Mouse (Mus musculus): ENCODE data around the gene Slc35b1.
"Not testable (repeated sequence)": the region's sequence is repeated elsewhere in the genome, so short reads cannot be mapped to it uniquely, and the experiment has no call there.

Slc35b1 gene

DNA sequence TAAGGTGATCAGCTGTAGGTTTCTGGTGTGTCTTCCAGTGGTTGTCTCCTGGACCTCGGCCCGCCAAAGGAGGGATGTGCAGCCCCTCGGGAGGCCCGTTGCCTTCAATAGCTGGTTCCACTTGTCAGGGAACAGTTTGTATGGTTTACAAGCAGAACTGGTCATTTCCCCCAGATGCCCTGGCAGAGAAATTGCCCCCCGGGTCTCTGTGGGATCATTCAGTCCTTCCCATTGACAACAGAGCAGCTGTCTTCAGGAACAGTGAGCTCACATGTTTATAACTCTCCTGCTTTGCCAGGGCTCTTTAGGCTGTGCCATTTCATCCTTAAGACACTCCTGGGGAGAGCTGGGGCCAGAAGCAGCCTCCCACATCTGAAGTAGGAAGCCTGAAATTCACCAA is 9.6 kb downstream of the Slc35b1 start:
- DNase-seq (ENCODE audit: low read depth): no peak

DNA sequence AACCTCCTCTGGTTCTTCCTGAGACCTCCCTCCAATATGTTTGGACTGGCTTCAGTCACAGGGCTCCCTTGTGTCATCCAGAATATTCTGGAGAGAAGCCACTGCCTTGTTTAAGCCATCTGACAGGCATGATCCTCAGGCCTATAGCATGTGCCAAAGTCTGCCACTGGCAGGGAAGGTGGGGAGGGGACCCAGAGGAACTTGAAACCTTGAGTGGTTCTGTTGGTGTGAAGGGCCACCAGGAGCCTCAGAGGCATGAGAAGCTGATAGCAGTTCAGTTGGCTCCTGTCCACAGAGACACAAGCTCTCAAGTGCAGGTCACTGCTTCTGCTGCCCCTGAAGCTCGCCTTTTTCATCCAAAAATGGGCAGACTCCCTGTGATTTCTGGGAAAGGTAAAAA is 12.1 kb downstream of the Slc35b1 start:
- DNase-seq (ENCODE audit: low read depth): no peak

GRCm38 (mm10) chr11:95397843-95398835 is 13.6 kb downstream of the Slc35b1 start:
- DNase-seq (ENCODE audit: low read depth): peak; percentile 84

DNA sequence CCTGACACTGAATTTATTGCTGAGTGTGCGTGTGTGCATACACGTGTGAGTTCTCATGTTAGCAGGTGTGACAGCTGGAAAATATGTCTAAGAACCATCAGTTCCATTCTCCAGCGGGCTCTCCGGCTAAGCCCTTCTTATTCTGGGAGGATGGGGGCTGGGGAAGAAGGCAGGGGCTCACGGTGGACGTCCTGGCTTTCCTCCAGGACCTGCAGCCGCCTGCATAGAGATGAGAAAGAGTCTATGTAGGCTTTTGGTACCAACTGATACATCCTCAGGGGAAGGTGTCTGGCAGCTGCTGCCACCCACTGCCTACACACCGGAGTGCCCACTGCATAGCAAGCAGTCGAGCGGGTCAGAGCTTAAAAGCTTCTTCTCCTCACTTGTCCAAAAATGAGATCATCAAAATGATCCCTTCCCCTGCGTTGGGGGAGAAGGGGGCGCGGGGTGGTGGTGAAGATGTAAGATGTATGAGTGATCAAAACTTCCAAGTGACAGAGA is 15.1 kb downstream of the Slc35b1 start:
- no peak for DNase-seq (ENCODE audit: low read depth)

DNA sequence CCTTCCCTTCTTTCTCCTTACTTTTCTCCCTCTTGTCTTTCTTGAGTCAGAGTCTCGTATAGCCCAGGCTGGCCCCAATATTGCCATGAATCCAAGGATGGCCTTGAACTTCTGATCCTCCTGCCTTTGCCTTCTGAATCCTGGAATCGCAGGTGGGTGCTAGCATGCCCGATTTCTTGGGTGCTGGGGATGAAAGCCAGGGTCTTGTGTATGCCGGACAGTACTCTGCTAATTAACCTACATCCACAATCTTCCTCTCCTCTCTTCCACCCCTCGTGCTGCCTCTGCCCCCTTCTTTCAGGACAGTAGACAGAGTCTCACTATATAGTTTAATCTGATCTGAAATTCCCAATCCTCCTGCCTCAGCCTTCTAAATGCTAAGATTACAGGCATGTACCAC is 17.1 kb downstream of the Slc35b1 start:
- no peak for DNase-seq (ENCODE audit: low read depth)

- DNase-seq (ENCODE audit: low read depth): no peak
These were observed 17.7 kb downstream of the Slc35b1 start for GRCm38 (mm10) chr11:95402196-95402595.

DNA sequence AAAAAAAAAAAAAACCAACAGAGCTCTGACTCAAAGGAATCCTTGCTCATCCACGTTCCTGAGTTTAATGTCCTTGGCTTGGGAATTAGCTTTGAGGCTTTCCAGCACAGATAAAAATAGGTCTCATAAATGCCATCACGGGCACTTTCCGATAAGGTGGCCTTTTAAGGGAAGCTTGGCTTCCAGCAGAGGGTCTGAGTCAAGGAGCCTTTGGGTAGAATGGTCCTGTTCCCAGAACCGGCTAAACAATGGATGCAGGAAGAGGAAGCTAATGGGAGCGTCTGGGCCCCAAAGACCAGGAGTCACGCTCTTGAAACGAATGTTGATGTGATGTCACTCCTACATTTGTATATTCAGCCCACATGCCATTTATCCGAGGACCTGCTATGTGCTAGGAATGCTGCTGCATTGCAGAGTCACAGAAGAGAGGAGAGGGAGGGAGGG is 18.2 kb downstream of the Slc35b1 start:
- no peak for DNase-seq (ENCODE audit: low read depth)

DNA sequence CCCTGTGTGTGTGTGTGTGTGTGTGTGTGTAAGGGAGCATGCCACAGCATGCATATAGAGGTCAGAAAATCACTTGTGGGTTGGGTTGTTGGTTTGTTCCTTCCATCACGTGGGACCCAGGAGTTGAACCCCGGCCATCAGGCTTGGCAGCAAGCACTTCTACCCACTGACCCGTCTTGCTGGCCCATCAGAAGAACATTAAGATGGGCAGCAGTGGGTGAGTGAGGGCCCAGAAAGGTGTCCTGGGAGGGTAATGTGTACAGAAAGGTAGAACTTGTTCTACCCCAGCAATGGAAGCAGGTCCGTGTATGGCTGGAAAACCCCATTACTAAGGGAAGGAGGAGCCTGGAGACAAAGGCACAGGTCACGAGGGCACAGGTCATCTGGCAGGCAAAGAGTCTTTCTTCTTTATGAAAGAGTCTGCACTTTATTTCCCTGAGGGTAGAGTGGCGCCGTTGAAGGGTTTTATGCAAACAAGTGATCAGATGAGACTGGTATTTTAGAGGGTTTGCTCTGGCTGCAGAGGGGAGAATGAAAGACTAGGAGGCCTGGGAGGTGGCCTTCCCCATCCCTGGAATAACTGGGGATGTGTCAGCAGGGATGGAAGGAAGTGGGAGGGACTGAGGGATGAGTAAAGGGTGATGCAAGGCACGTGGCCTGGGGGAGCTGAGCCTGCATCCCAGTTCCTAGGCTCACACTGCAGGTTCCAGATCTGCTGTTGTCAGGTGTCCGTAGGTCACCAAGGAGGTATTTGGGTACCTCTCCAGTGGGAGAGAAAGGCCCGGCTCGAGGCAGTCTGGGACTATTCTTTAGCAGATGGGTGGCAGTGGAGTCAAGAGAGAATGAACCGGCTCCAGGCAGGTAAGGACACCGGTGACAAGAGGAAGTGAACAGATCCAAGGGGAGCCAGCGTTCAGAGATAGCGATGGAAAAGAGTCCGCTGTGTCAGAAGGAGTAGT is 19.2 kb downstream of the Slc35b1 start:
- no peak for DNase-seq (ENCODE audit: low read depth)

- no peak for DNase-seq (ENCODE audit: low read depth)
These were observed 21.3 kb downstream of the Slc35b1 start for GRCm38 (mm10) chr11:95405771-95406170.

GRCm38 (mm10) chr11:95406398-95406797 is 21.9 kb downstream of the Slc35b1 start:
- not testable (repeated sequence) for DNase-seq (ENCODE audit: low read depth)

- DNase-seq (ENCODE audit: low read depth): no peak
These were observed 25.1 kb downstream of the Slc35b1 start for GRCm38 (mm10) chr11:95409450-95410112.

DNA sequence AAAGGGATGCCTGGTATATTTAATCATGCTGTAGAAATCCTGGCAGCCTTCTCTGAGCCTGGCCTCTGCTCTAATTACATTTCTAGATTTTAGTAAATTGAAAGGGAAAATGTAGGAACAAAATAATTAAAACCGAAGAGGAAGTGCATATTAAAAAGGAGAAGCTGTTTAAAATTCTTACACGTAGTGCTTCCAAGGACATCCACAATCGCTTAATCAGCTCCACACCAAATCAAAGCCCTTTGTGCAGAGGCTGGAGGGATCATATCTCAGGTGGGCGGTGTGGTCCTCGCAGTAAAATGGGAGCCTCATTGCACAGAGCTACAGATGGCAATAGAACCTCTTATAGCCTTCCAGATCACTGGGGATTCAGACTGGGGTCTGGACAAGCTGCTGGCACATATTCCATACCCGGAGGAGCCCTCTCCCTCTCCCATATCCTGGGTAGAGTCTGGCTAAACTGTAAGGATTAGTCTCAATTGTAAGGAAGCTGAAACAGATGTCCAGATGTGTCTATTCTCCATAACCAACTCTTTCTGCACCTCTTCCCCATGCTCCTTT is 27.0 kb downstream of the Slc35b1 start:
- no peak for DNase-seq (ENCODE audit: low read depth)

GRCm38 (mm10) chr11:95412615-95413014 is 28.1 kb downstream of the Slc35b1 start:
- DNase-seq (ENCODE audit: low read depth): no peak

- peak; percentile 99 for DNase-seq (ENCODE audit: low read depth)
These were observed 29.4 kb downstream of the Slc35b1 start, which contains the start of gene Spop for GRCm38 (mm10) chr11:95413641-95414535. TSS of gene Spop (plus strand) at chr11:95414080.

GRCm38 (mm10) chr11:95414536-95415161 is 30.2 kb downstream of the Slc35b1 start:
- DNase-seq (ENCODE audit: low read depth): peak; percentile 98

DNA sequence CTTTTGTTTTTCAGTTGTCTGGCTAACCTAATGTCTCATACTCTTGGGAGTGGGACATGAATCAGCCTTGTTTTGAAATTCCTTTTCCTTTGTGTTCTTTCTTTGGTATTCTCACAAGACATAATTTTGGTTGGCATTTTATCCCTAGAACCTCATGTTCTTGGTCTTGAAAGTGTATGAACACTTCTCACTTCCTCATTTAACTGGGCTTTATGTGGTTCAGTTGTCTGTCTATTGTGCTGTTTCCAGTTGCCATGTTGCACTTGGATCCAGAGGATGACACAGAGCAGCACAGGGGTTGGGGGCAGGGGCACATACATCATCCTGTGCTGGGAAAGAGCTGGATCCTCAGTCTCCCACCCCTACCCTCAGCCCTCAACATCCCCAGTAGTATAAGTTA is 31.4 kb downstream of the Slc35b1 start:
- no peak for DNase-seq (ENCODE audit: low read depth)

- DNase-seq (ENCODE audit: low read depth): no peak
These were observed 32.8 kb downstream of the Slc35b1 start for GRCm38 (mm10) chr11:95417341-95417740.

DNA sequence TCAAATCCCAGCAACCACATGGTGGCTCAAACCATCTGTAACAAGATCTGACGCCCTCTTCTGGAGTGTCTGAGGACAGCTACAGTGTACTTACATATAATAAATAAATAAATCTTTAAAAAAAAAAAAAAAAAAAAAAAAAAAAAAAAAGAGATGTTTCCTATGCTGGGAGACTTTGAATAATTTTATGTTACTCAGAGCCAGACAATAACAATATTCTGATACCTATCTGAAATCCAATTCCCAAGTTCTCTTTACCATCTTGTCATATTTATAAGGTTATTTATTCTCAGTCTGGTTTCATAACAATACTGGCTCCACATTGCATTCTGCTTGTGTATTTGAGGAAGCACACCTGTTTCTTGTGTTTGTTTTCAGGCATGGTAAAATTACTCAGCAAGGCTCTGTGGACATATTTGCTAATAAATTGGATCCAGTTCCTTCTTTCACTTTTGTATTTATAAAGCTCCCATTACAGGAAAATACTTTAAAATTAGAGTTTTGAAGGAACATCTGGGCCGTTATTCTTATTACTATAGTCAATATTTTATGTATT is 36.5 kb downstream of the Slc35b1 start:
- DNase-seq (ENCODE audit: low read depth): no peak

- peak; percentile 21 for DNase-seq (ENCODE audit: low read depth)
These were observed 39.0 kb downstream of the Slc35b1 start for GRCm38 (mm10) chr11:95423505-95423904.
